Mouse (Mus musculus) neural tube, embryonic 13.5 days (tissue): ENCODE results near the gene Rabgef1. TPM values are rescaled to one million over a fixed set of nuclear protein-coding genes. Genes with fewer than 3 reads are reported as not detected.
A peak's percentile ranks its signal among the peaks of the same experiment; 100 is the strongest.

Experiments used
- ATAC-seq: fragments of 200-750 bp; cut with Nextera tagmentation; 2 replicates; pipeline ENCODE4 v1.8.0; 2017; ENCODE audit warnings: low read depth, mild to moderate bottlenecking, moderate TSS enrichment, moderate library complexity
- H3K27ac ChIP-seq: fragments of 300-500 bp; sonication (generic); replicated peaks from 2 replicates; pipeline ENCODE4 v1.5.1; 2015; ENCODE audit warnings: moderate library complexity, mild to moderate bottlenecking, inconsistent platforms
- H3K27me3 ChIP-seq: fragments of 300-500 bp; sonication (generic); 2 replicates; pipeline ENCODE4 v1.6.1; 2015; ENCODE audit warnings: mild to moderate bottlenecking, inconsistent platforms
- H3K36me3 ChIP-seq: fragments of 300-500 bp; sonication (generic); 2 replicates; pipeline ENCODE4 v1.6.1; 2015; ENCODE audit warnings: mild to moderate bottlenecking, inconsistent platforms
- H3K4me1 ChIP-seq: fragments of 300-500 bp; sonication (generic); replicated peaks from 2 replicates; pipeline ENCODE4 v1.6.1; 2015; ENCODE audit warnings: inconsistent platforms
- H3K4me2 ChIP-seq: fragments of 300-500 bp; sonication (generic); 2 replicates; pipeline ENCODE4 v1.6.1; 2015; ENCODE audit warnings: inconsistent platforms, mild to moderate bottlenecking, moderate library complexity
- H3K4me3 ChIP-seq: fragments of 300-500 bp; sonication (generic); 2 replicates; pipeline ENCODE4 v1.5.1; 2015; ENCODE audit warnings: mild to moderate bottlenecking, inconsistent platforms
- H3K9ac ChIP-seq: fragments of 300-500 bp; sonication (generic); 2 replicates; pipeline ENCODE4 v1.6.1; 2015; ENCODE audit warnings: moderate library complexity, mild to moderate bottlenecking, inconsistent platforms
- H3K9me3 ChIP-seq: fragments of 300-500 bp; sonication (generic); 2 replicates; pipeline ENCODE4 v1.6.1; 2016; ENCODE audit warnings: inconsistent platforms
- WGBS: fragments of 180-500 bp; shearing (Covaris S2); methylation state at CpG from one replicate; pipeline ENCODE4 v1.1.7; 2015; 5-methylcytosine and 5-hydroxymethylcytosine counted together
- polyA plus RNA-seq: library from polyadenylated mRNA; unstranded; fragments of >200 nt; fragmentation: Nextera tagmentation; extraction: Ambion mirVana; gene quantifications from 2 replicates; pipeline ENCODE4 v1.2.1, GENCODE M21; 2015

Rabgef1 gene
- 36.4 and 36.6 TPM in 2 replicates for polyA plus RNA-seq

- peak within 1 kb of the TSS; percentile 85 for H3K27ac ChIP-seq
- H3K9me3 ChIP-seq: no peaks in the 10 kb centered on the region
- peak within 1 kb of the TSS; percentile 89 for H3K9ac ChIP-seq
- peak within 1 kb of the TSS; percentile 89 for H3K4me3 ChIP-seq
- peaks cover 24% of the 10 kb centered on the region for H3K4me1 ChIP-seq
- under 1% methylated on average over 41 of the region's 62 CpGs for WGBS
- H3K27me3 ChIP-seq: no peaks in the 10 kb centered on the region
- peak; percentile 93 for ATAC-seq
- H3K36me3 ChIP-seq: no peaks in the 10 kb centered on the region
- H3K4me2 ChIP-seq: peak within 1 kb of the TSS; percentile 79
Observed at GRCm38 (mm10) chr5:130171423-130171954, at the start of gene Rabgef1. Rabgef1 (plus strand) TSS chr5:130171798.

- Histone ChIP-seq H3K9ac (no peak overlapping the region), H3K9me3 (no peaks in the 10 kb centered on the region), H3K4me2 (no peak overlapping the region), H3K27me3 (no peaks in the 10 kb centered on the region), H3K27ac (no peak overlapping the region), H3K4me3 (no peak overlapping the region), H3K36me3 (no peaks in the 10 kb centered on the region), H3K4me1 (peaks cover 37% of the 10 kb centered on the region)
- no peak for ATAC-seq
- WGBS: 89% methylated on average over 2 of the region's 2 CpGs
Observed at GRCm38 (mm10) chr5:130122355-130122754, 49.2 kb upstream of the Rabgef1 start.

- peak overlapping the region; percentile 71 for H3K27ac ChIP-seq
Observed at GRCm38 (mm10) chr5:130124271-130124670, 47.3 kb upstream of the Rabgef1 start.

GRCm38 (mm10) chr5:130128686-130129523 is 42.7 kb upstream of the Rabgef1 start:
- H3K4me3 ChIP-seq: no peak overlapping the region
- no peaks in the 10 kb centered on the region for H3K9me3 ChIP-seq
- H3K9ac ChIP-seq: no peak overlapping the region; the same call in 1 of the 2 replicates
- H3K27me3 ChIP-seq: no peaks in the 10 kb centered on the region
- peaks cover 17% of the 10 kb centered on the region for H3K4me1 ChIP-seq
- no peak overlapping the region for H3K27ac ChIP-seq
- 60% methylated on average over 11 of the region's 11 CpGs for WGBS
- no peak for ATAC-seq
- peaks cover 3% of the 10 kb centered on the region; the same call in 1 of the 2 replicates for H3K36me3 ChIP-seq
- no peak overlapping the region for H3K4me2 ChIP-seq

More at GRCm38 (mm10) chr5:130124271-130124670, 47.3 kb upstream of the Rabgef1 start:
- Histone ChIP-seq H3K9me3 (no peaks in the 10 kb centered on the region), H3K27me3 (no peaks in the 10 kb centered on the region), H3K36me3 (no peaks in the 10 kb centered on the region), H3K4me2 (no peak overlapping the region), H3K9ac (no peak overlapping the region), H3K4me1 (peaks cover 27% of the 10 kb centered on the region), H3K4me3 (no peak overlapping the region)
- no peak for ATAC-seq
- WGBS: 47% methylated on average over 5 of the region's 5 CpGs

GRCm38 (mm10) chr5:130129524-130129793 is 42.1 kb upstream of the Rabgef1 start:
- H3K4me1 ChIP-seq: peaks cover 11% of the 10 kb centered on the region; the same call in 1 of the 2 replicates
- peaks cover 6% of the 10 kb centered on the region; the same call in 1 of the 2 replicates for H3K36me3 ChIP-seq
- H3K27ac ChIP-seq: no peak overlapping the region
- H3K9ac ChIP-seq: no peak overlapping the region
- H3K9me3 ChIP-seq: no peaks in the 10 kb centered on the region
- ATAC-seq: no peak
- H3K4me3 ChIP-seq: no peak overlapping the region
- H3K4me2 ChIP-seq: no peak overlapping the region
- no peaks in the 10 kb centered on the region for H3K27me3 ChIP-seq
- WGBS: 88% methylated on average over 5 of the region's 5 CpGs

- Histone ChIP-seq H3K27ac (no peak overlapping the region), H3K9me3 (no peaks in the 10 kb centered on the region), H3K27me3 (no peaks in the 10 kb centered on the region), H3K36me3 (peaks cover 20% of the 10 kb centered on the region; the same call in 1 of the 2 replicates), H3K4me3 (no peak overlapping the region), H3K4me1 (no peaks in the 10 kb centered on the region), H3K9ac (no peak overlapping the region), H3K4me2 (no peak overlapping the region)
- WGBS: 95% methylated on average over 13 of the region's 13 CpGs
- no peak for ATAC-seq
Observed at GRCm38 (mm10) chr5:130136597-130136996, 35.0 kb upstream of the Rabgef1 start.

GRCm38 (mm10) chr5:130139393-130139792 is 32.2 kb upstream of the Rabgef1 start:
- H3K9ac ChIP-seq: no peak overlapping the region
- H3K9me3 ChIP-seq: no peaks in the 10 kb centered on the region
- H3K27ac ChIP-seq: no peak overlapping the region
- H3K27me3 ChIP-seq: no peaks in the 10 kb centered on the region
- WGBS: 30% methylated on average over 8 of the region's 8 CpGs
- H3K36me3 ChIP-seq: peaks cover 18% of the 10 kb centered on the region; the same call in 1 of the 2 replicates
- peak; percentile 20; the same call in 1 of the 2 replicates for ATAC-seq
- no peak overlapping the region for H3K4me2 ChIP-seq
- no peak overlapping the region for H3K4me3 ChIP-seq
- peaks cover 5% of the 10 kb centered on the region; the same call in 1 of the 2 replicates for H3K4me1 ChIP-seq

- Histone ChIP-seq H3K9me3 (no peaks in the 10 kb centered on the region), H3K27me3 (no peaks in the 10 kb centered on the region), H3K4me2 (no peak overlapping the region), H3K4me1 (peaks cover 16% of the 10 kb centered on the region), H3K4me3 (no peak overlapping the region), H3K27ac (no peak overlapping the region), H3K36me3 (0 out of 2 replicates have a peak, but pooled peaks cover 8% of the 10 kb centered on the region), H3K9ac (no peak overlapping the region)
- ATAC-seq: no peak
- WGBS: 84% methylated on average over 5 of the region's 5 CpGs
Observed at GRCm38 (mm10) chr5:130141138-130141537, 30.5 kb upstream of the Rabgef1 start.

GRCm38 (mm10) chr5:130142041-130142440 is 29.6 kb upstream of the Rabgef1 start:
- Histone ChIP-seq H3K9ac (no peak overlapping the region), H3K4me3 (no peak overlapping the region), H3K4me1 (peaks cover 21% of the 10 kb centered on the region), H3K27ac (no peak overlapping the region), H3K9me3 (no peaks in the 10 kb centered on the region), H3K27me3 (no peaks in the 10 kb centered on the region), H3K4me2 (no peak overlapping the region), H3K36me3 (no peaks in the 10 kb centered on the region)
- 72% methylated on average over 4 of the region's 4 CpGs for WGBS
- ATAC-seq: no peak

- Histone ChIP-seq H3K4me3 (no peak overlapping the region), H3K4me2 (no peak overlapping the region), H3K9ac (no peak overlapping the region), H3K36me3 (peaks cover 3% of the 10 kb centered on the region), H3K27me3 (no peaks in the 10 kb centered on the region), H3K4me1 (peaks cover 26% of the 10 kb centered on the region), H3K9me3 (no peaks in the 10 kb centered on the region), H3K27ac (no peak overlapping the region)
- 88% methylated on average over 7 of the region's 7 CpGs for WGBS
- no peak for ATAC-seq
Observed at GRCm38 (mm10) chr5:130143101-130143500, 28.5 kb upstream of the Rabgef1 start.

GRCm38 (mm10) chr5:130143977-130144333 is 27.6 kb upstream of the Rabgef1 start:
- Histone ChIP-seq H3K4me3 (peak overlapping the region; percentile 69), H3K27me3 (no peaks in the 10 kb centered on the region), H3K4me1 (peaks cover 26% of the 10 kb centered on the region), H3K4me2 (peak overlapping the region; percentile 84), H3K27ac (peak overlapping the region; percentile 87), H3K36me3 (peaks cover 12% of the 10 kb centered on the region), H3K9me3 (no peaks in the 10 kb centered on the region), H3K9ac (peak overlapping the region; percentile 52)
- 3% methylated on average over 20 of the region's 20 CpGs for WGBS
- ATAC-seq: peak; percentile 70
